Mouse (Mus musculus): ENCODE results near the gene Hoxd4.
A peak's percentile ranks its signal among the peaks of the same experiment; 100 is the strongest.

Hoxd4 gene

DNA sequence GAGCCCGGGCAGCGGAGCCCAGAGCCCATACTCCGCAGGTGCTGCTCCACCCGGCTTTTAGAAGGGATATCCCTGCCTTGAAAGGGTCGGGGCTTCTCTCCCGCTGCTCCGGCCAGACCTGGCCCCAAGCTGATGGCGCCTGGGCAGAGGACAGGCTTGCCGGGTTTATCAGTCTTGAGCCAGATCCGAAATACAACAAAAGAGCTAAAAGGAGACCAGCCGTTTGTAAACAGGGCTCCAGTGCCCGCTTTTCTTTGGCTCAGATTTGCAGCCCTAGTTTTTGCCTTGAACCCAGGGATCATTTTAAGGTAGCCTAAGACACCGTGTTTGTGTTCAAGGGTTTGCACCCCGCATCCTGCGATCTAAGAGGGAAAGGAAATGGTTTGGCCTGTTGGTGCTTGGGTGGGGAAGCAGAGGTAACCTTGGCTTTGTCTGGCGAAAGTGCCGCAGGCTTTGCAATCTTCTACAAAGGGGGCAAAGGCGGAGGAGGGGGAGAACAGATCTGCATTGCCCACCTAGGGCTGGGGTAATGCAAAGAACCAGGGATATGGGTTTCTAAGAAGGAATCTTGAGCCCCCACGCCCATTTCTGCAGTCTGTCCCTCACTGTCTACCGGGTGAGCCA lies 18.8 kb upstream of the Hoxd4 start:
- DNase-seq (ENCODE audit: low spot score) = no peak

DNA sequence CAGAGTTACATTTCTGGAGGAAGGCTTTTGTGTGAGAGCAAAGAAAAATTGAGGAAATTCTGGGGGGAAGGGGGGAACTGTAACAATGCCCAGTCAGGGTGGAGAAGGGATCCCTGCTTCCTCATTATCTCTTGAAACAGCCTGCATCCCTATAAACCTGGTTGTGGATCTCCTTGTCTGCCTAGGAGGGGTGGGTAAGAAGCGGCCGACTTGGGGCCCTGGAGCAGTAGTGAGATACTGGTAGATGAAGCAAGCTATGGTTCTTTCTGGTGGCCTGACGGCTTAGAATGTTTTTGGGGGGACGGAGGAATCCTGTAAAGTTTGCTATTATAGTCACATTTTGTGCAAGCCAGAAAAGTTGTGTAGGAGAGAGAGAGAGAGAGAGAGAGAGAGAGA lies 18.3 kb upstream of the Hoxd4 start:
- no peak for DNase-seq (ENCODE audit: low spot score)

DNA sequence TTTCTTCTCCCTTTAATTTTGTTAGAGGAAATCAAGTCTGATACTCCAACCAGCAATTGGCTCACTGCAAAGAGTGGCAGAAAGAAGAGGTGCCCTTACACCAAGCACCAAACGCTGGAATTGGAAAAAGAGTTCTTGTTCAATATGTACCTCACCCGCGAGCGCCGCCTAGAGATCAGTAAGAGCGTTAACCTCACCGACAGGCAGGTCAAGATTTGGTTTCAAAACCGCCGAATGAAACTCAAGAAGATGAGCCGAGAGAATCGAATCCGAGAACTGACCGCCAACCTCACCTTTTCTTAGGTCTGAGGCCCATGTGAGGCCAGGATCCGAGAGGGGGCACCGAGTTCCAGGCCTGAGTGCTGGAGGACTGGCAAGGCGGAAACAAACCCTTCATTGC lies 17.7 kb upstream of the Hoxd4 start:
- DNase-seq (ENCODE audit: low spot score) = peak; percentile 85

DNA sequence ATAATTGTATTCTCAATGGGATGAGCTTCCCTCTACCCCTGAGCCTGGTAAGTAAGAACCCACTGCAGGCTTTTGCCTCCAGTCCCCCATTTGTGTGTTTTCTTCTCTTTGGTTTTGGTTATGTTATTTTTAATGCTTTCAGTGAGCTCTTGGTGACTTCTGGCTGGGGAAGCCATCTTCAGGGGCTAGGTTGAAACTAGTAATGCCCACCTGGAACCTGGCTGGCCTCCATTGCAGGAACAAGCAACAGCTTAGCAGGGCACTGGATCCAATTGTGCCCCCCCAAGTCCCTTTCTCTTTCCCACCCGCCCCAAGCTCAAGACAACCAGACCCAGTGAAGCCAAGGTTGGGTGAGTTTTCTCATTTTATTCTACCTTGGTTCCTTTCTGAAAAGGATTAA lies 16.3 kb upstream of the Hoxd4 start:
- DNase-seq (ENCODE audit: low spot score) = no peak

GRCm38 (mm10) chr2:74695813-74696430 lies 15.8 kb upstream of the Hoxd4 start:
- DNase-seq (ENCODE audit: low spot score) = no peak

- peak; percentile 20 for DNase-seq (ENCODE audit: low spot score)
Measured at GRCm38 (mm10) chr2:74696442-74697335, 15.0 kb upstream of the Hoxd4 start.

- DNase-seq (ENCODE audit: low spot score) = peak; percentile 71
Measured at GRCm38 (mm10) chr2:74697567-74698121, 14.1 kb upstream of the Hoxd4 start, which contains the start of gene Hoxd9. Gene Hoxd9, plus strand, starts transcription at chr2:74697727.

- DNase-seq (ENCODE audit: low spot score) = peak; percentile 52
Measured at GRCm38 (mm10) chr2:74698201-74699052, 13.3 kb upstream of the Hoxd4 start.

DNA sequence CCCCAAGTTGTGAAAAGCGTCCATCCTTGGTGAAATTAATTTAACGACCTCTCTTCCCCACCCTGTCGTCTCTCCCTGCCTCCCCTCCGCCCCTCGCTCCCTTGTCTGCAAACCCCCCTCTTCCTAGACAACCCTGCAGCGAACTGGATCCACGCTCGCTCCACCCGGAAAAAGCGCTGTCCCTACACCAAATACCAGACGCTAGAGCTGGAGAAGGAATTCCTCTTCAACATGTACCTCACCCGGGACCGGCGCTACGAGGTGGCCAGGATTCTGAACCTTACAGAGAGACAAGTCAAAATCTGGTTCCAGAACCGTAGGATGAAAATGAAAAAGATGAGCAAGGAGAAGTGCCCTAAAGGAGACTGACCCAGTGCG lies 12.7 kb upstream of the Hoxd4 start:
- peak; percentile 35 for DNase-seq (ENCODE audit: low spot score)

GRCm38 (mm10) chr2:74699664-74700545 lies 11.8 kb upstream of the Hoxd4 start:
- DNase-seq (ENCODE audit: low spot score) = peak; percentile 33

GRCm38 (mm10) chr2:74700546-74701112 lies 11.1 kb upstream of the Hoxd4 start:
- peak; percentile 65 for DNase-seq (ENCODE audit: low spot score)

- peak; percentile 90 for DNase-seq (ENCODE audit: low spot score)
Measured at GRCm38 (mm10) chr2:74701949-74702819, 9.5 kb upstream of the Hoxd4 start.

- DNase-seq (ENCODE audit: low spot score) = no peak
Measured at GRCm38 (mm10) chr2:74702820-74703219, 8.9 kb upstream of the Hoxd4 start.

- no peak for DNase-seq (ENCODE audit: low spot score)
Measured at GRCm38 (mm10) chr2:74703317-74703716, 8.4 kb upstream of the Hoxd4 start.

- peak; percentile 49 for DNase-seq (ENCODE audit: low spot score)
Measured at GRCm38 (mm10) chr2:74703720-74704392, 7.9 kb upstream of the Hoxd4 start.

DNA sequence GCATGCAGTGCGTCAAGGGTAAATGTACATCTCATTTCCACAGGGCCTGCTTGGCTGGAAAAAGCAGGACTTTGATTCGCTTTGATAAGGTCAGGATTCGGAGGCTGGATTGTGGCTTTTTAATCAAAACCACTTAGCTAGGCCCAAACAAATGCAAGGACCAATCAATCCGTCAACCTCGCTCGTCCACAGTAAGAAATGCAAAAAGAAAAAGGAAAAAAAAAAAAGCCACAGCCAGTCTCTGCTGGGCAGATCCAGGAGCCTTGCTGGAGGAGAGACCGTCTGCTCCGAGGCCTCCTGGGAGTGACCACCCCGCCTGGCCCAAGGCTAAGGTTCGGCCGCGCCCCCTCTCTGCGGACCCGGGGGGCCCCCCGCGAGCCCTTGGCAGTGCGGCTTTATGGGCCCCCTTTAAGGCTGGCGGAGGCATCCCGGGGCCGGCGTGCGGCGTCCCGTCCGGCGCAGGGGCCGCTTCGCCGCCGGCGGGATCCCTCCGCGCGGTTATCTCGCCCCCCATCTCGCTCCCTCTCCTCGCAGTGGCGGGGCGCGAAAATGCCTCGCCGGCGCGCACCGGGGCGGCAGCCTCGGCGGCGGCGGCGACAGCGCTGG lies 7.2 kb upstream of the Hoxd4 start, which contains the start of gene Hoxd8:
TSS of gene Hoxd8 (plus strand) at position 223 of the 606 bp plus-strand sequence.
- peak; percentile 76 for DNase-seq (ENCODE audit: low spot score)

- DNase-seq (ENCODE audit: low spot score) = peak; percentile 27
Measured at GRCm38 (mm10) chr2:74704999-74705466, 6.7 kb upstream of the Hoxd4 start.
